Mouse (Mus musculus): ENCODE data around the gene Wdr82. TPM values are rescaled to one million over a fixed set of nuclear protein-coding genes. Genes with fewer than 3 reads are reported as not detected.
A peak's percentile ranks its signal among the peaks of the same experiment; 100 is the strongest.

Wdr82 gene
- total and polyA plus RNA-seq, 3 experiments, result 30.5 to 37.0 (median 35.1) TPM

DNA sequence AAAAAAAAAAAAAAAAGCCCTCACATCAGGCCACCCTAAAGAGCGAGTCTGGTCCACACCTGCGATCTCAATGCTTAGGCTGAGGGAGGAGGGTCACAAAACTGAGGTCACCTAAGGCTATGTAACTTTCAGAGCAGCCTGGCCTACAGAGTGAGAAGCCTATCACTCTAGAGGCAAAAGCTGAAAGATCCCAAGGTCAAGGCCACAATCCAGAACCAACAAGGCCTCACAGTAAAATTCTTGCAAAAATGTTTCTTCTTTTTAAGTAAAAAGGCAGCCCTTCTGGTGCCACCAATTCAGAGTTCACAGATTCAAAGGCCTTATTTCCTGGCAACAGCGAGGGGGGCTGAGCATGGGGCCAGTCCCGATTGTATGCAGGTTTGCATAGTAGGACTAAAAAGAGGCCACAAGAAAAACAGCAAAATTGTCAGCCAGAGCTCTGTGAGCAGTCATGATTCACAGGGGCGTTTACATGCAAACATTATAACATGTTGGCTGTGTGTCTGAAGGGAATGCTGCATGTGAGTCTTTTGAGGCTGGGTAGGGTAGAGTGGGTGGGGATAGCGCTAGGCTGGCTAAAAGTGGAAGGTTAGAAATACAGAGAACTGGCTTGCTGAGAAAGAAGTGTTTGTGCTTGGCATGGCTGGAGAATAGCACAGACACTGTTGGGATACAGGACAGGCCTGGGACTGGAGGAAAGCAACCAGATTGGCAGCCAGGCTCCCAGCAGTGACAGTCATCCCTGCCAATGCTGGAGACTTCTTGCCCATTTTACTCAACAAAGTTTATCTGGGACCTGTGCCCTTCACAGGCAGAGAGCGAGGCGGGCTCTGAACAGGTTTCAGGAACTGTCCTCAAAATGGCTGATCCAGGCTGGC lies 23.4 kb downstream of the Wdr82 start:
- H3K27me3 ChIP-seq (ENCODE audit: control insufficient read depth, insufficient read depth, low read length), result no peaks in the 10 kb centered on the region
- H3K36me3 ChIP-seq (ENCODE audit: control insufficient read depth, insufficient read depth, low read length), result no peaks in the 10 kb centered on the region
- H3K27ac ChIP-seq, result no peak overlapping the region
- H3K79me2 ChIP-seq (replicated peaks; ENCODE audit: control insufficient read depth, insufficient read depth, low read length), result no peaks in the 10 kb centered on the region
- intact Hi-C loops (cut with DNase I), result no loop called here
- TF ChIP-seq EP300 (IDR thresholded peaks at IDR 0.05; ENCODE audit: insufficient read depth, low read depth, low read length), result no peak
- no peak for TF ChIP-seq POLR2A (IDR thresholded peaks at IDR 0.05; ENCODE audit: insufficient read depth, low read depth, low read length)
- no peak for TF ChIP-seq CTCF (IDR thresholded peaks at IDR 0.05)
- DNase-seq, result no peak
- H3K9ac ChIP-seq (ENCODE audit: low read depth, low read length), result no peak overlapping the region
- no peak overlapping the region for H3K4me3 ChIP-seq
- H3K4me1 ChIP-seq (ENCODE audit: control insufficient read depth, insufficient read depth, low read length), result peaks cover 2% of the 10 kb centered on the region
- WGBS, result 82% methylated on average over 8 of the region's 8 CpGs

DNA sequence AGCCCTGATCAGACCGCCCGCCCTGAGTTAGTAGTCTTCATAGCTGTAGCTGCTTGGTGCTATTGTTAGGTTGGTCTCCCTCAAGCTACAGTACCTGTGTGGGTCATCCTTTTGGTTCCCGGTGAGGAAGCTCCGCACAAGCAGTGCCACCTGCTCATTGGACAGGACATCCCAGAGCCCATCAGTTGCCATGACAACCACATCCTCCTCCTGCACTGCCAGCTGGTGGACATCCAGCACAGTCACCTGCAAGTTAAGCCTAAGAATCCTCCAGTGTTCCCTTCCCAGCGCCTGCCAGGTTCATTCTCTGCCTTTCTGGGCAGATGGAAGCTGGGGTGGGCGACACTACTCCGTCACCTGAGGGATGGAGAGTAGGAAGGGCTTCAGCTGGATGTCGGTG lies 25.0 kb downstream of the Wdr82 start:
- Histone ChIP-seq H3K27ac (no peak overlapping the region), H3K9ac (ENCODE audit: low read depth, low read length) (no peak overlapping the region), H3K4me1 (ENCODE audit: control insufficient read depth, insufficient read depth, low read length) (peaks cover 4% of the 10 kb centered on the region), H3K79me2 (replicated peaks; ENCODE audit: control insufficient read depth, insufficient read depth, low read length) (no peaks in the 10 kb centered on the region), H3K36me3 (ENCODE audit: control insufficient read depth, insufficient read depth, low read length) (no peaks in the 10 kb centered on the region), H3K4me3 (no peak overlapping the region), H3K27me3 (ENCODE audit: control insufficient read depth, insufficient read depth, low read length) (no peaks in the 10 kb centered on the region)
- intact Hi-C loops (cut with DNase I), result loop anchor here (5.0 kb wide), 1 partner anchor 33 kb away; no protein-coding TSS in a partner anchor
- TF ChIP-seq EP300 (IDR thresholded peaks at IDR 0.05; ENCODE audit: insufficient read depth, low read depth, low read length) (no peak), POLR2A (IDR thresholded peaks at IDR 0.05; ENCODE audit: insufficient read depth, low read depth, low read length) (no peak), CTCF (IDR thresholded peaks at IDR 0.05) (no peak)
- no peak for DNase-seq
- WGBS, result 88% methylated on average over 8 of the region's 8 CpGs

DNA sequence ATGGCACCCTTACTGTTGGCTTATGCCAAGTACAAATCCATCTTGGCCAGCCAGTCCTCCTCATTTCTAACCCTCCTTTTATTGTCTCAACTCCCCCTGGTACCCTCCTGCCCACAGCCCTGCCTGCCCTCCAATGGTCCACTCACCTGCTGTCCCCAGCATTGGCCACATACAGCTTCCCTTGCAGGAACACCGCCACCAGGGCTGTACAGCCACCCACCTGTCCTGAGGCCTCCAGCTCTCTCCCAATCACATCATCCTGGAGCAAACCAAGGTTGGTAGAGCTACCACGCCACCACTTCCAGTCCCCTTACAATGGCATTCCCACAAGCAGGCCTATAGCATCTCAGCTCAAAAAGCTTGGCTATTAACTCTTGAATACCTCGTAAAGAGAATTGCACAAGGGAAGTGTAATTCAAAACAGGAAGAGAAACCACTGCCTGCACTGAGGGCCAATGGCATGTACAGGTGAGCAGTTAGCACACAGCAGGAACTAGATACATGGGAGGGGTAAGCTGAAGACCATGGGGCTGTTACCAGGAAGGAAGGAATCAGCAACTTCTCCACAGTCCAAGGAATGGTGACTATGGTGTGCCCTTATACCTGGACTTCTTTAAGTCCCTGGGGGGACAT lies 26.5 kb downstream of the Wdr82 start:
- Histone ChIP-seq H3K27ac (no peak overlapping the region), H3K4me1 (ENCODE audit: control insufficient read depth, insufficient read depth, low read length) (peaks cover 4% of the 10 kb centered on the region), H3K4me3 (no peak overlapping the region), H3K9ac (ENCODE audit: low read depth, low read length) (no peak overlapping the region), H3K36me3 (ENCODE audit: control insufficient read depth, insufficient read depth, low read length) (no peaks in the 10 kb centered on the region), H3K27me3 (ENCODE audit: control insufficient read depth, insufficient read depth, low read length) (no peaks in the 10 kb centered on the region), H3K79me2 (replicated peaks; ENCODE audit: control insufficient read depth, insufficient read depth, low read length) (no peaks in the 10 kb centered on the region)
- WGBS, result 91% methylated on average over 3 of the region's 3 CpGs
- intact Hi-C loops (cut with DNase I), result loop anchor here (5.0 kb wide), 1 partner anchor 35 kb away; no protein-coding TSS in a partner anchor
- no peak for DNase-seq
- TF ChIP-seq POLR2A (IDR thresholded peaks at IDR 0.05; ENCODE audit: insufficient read depth, low read depth, low read length), result no peak
- TF ChIP-seq EP300 (IDR thresholded peaks at IDR 0.05; ENCODE audit: insufficient read depth, low read depth, low read length), result no peak
- TF ChIP-seq CTCF (IDR thresholded peaks at IDR 0.05), result no peak

DNA sequence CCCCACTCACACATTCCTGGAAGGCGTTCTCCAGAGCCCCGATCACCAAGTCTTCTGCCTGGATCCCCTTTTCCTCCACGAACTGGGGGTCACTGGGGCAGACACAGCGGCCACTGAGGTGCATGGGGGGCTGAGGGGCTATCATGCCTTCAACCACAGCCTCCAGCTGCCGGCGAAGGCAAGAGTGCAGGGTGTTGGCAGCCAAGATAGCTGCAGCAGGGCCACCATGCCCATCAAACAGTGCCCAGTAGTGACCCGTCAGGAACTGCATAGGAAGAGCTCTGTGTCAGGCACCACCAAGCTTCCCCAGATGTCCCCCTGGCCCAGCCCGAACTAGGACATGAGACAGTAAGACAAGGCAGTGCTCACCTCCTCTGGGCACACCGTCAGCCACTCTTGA lies 27.0 kb downstream of the Wdr82 start:
- Histone ChIP-seq H3K4me3 (no peak overlapping the region), H3K79me2 (replicated peaks; ENCODE audit: control insufficient read depth, insufficient read depth, low read length) (no peaks in the 10 kb centered on the region), H3K27ac (no peak overlapping the region), H3K4me1 (ENCODE audit: control insufficient read depth, insufficient read depth, low read length) (peaks cover 7% of the 10 kb centered on the region), H3K36me3 (ENCODE audit: control insufficient read depth, insufficient read depth, low read length) (no peaks in the 10 kb centered on the region), H3K9ac (ENCODE audit: low read depth, low read length) (no peak overlapping the region), H3K27me3 (ENCODE audit: control insufficient read depth, insufficient read depth, low read length) (no peaks in the 10 kb centered on the region)
- 94% methylated on average over 9 of the region's 9 CpGs for WGBS
- no peak for TF ChIP-seq EP300 (IDR thresholded peaks at IDR 0.05; ENCODE audit: insufficient read depth, low read depth, low read length)
- TF ChIP-seq POLR2A (IDR thresholded peaks at IDR 0.05; ENCODE audit: insufficient read depth, low read depth, low read length), result no peak
- TF ChIP-seq CTCF (IDR thresholded peaks at IDR 0.05), result no peak
- intact Hi-C loops (cut with DNase I), result loop anchor here (2.0 to 5.0 kb wide), 2 partner anchors 27 to 35 kb away; partner anchors contain the start of gene Wdr82
- DNase-seq, result no peak

DNA sequence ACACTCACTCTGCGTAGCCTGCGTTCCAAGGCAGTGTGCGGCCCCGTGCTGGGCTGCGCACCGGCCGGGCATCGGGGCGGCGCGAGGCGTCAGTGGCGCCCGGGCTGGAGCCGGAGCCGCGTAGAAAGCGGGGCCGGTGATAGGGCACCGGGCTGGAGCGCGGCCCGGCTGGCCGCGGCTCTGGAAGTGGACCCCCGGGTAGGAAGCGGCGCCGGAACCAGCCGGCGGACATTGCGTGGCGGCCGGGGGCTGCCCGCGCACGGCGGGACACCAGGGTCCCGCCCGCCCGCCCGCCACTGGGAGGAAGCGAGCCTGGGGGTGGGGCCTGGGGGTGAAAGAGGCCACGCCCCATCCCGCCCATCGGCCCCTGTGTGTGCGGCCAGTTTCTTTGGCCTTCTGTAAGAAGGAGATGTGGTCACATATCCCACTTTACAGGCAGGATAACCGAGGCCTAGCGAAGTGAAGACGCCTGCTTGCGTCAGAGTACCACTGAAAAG lies 28.3 kb downstream of the Wdr82 start:
- peak; percentile 88 to 89 for DNase-seq
- H3K27ac ChIP-seq, result peak overlapping the region; percentile 81
- no peaks in the 10 kb centered on the region for H3K27me3 ChIP-seq (ENCODE audit: control insufficient read depth, insufficient read depth, low read length)
- H3K4me3 ChIP-seq, result peak overlapping the region; percentile 66
- intact Hi-C loops (cut with DNase I), result loop anchor here (2.0 to 5.0 kb wide), 2 partner anchors 28 to 37 kb away; partner anchors contain the start of gene Wdr82
- no peak for TF ChIP-seq CTCF (IDR thresholded peaks at IDR 0.05)
- TF ChIP-seq POLR2A (IDR thresholded peaks at IDR 0.05; ENCODE audit: insufficient read depth, low read depth, low read length), result peak; percentile 85
- TF ChIP-seq EP300 (IDR thresholded peaks at IDR 0.05; ENCODE audit: insufficient read depth, low read depth, low read length), result 0 out of 2 replicates have a peak, but pooled peaks have one; percentile 28
- peaks cover 10% of the 10 kb centered on the region for H3K4me1 ChIP-seq (ENCODE audit: control insufficient read depth, insufficient read depth, low read length)
- H3K36me3 ChIP-seq (ENCODE audit: control insufficient read depth, insufficient read depth, low read length), result no peaks in the 10 kb centered on the region
- H3K79me2 ChIP-seq (replicated peaks; ENCODE audit: control insufficient read depth, insufficient read depth, low read length), result no peaks in the 10 kb centered on the region
- 1% methylated on average over 47 of the region's 51 CpGs for WGBS
- peak overlapping the region; percentile 92 for H3K9ac ChIP-seq (ENCODE audit: low read depth, low read length)

Data from heart, adult 2 months (tissue).